Mouse (Mus musculus): ENCODE measurements around the gene Rasal1. TPM values are rescaled to one million over a fixed set of nuclear protein-coding genes. Genes with fewer than 3 reads are reported as not detected.
A peak's percentile ranks its signal among the peaks of the same experiment; 100 is the strongest.

Gene Rasal1
- polyA plus RNA-seq, 1 experiment from 2014 or later, result 1.9 TPM

- 78% methylated on average over 3 of the region's 3 CpGs for WGBS
- ATAC-seq, result no peak
- no peak overlapping the region for H3K9ac ChIP-seq (ENCODE audit: low read depth, low read length)
These were observed 41.3 kb upstream of the Rasal1 start for GRCm38 (mm10) chr5:120607335-120607734.

GRCm38 (mm10) chr5:120609246-120609775 is 39.3 kb upstream of the Rasal1 start:
- no peak for ATAC-seq
- WGBS, result 79% methylated on average over 16 of the region's 16 CpGs
- Histone ChIP-seq H3K36me3 (ENCODE audit: control insufficient read depth, insufficient read depth, low read length) (no peaks in the 10 kb centered on the region), H3K9ac (ENCODE audit: low read depth, low read length) (no peak overlapping the region; the same call in 1 of the 2 replicates), H3K27ac (ENCODE audit: low read depth, low read length) (no peak overlapping the region), H3K4me1 (ENCODE audit: control insufficient read depth, insufficient read depth, low read depth, low read length) (peaks cover 22% of the 10 kb centered on the region), H3K9me3 (ENCODE audit: control insufficient read depth, low read length) (no peaks in the 10 kb centered on the region), H3K27me3 (replicated peaks; ENCODE audit: control insufficient read depth, insufficient read depth, low read length) (no peaks in the 10 kb centered on the region), H3K4me2 (ENCODE audit: low read length) (no peak overlapping the region), H3K4me3 (ENCODE audit: low read length) (no peak overlapping the region)

More at GRCm38 (mm10) chr5:120607335-120607734, 41.3 kb upstream of the Rasal1 start:
- Histone ChIP-seq H3K27me3 (replicated peaks; ENCODE audit: control insufficient read depth, insufficient read depth, low read length) (no peaks in the 10 kb centered on the region), H3K9me3 (ENCODE audit: control insufficient read depth, low read length) (no peaks in the 10 kb centered on the region), H3K36me3 (ENCODE audit: control insufficient read depth, insufficient read depth, low read length) (no peaks in the 10 kb centered on the region), H3K4me1 (ENCODE audit: control insufficient read depth, insufficient read depth, low read depth, low read length) (peaks cover 16% of the 10 kb centered on the region), H3K4me2 (ENCODE audit: low read length) (no peak overlapping the region), H3K4me3 (ENCODE audit: low read length) (no peak overlapping the region), H3K27ac (ENCODE audit: low read depth, low read length) (no peak overlapping the region)

- no peak for ATAC-seq
- H3K4me2 ChIP-seq (ENCODE audit: low read length), result peak overlapping the region; percentile 60
- no peak overlapping the region for H3K27ac ChIP-seq (ENCODE audit: low read depth, low read length)
- no peaks in the 10 kb centered on the region for H3K36me3 ChIP-seq (ENCODE audit: control insufficient read depth, insufficient read depth, low read length)
- peaks cover 17% of the 10 kb centered on the region for H3K4me1 ChIP-seq (ENCODE audit: control insufficient read depth, insufficient read depth, low read depth, low read length)
- WGBS, result 96% methylated on average over 5 of the region's 5 CpGs
- no peak overlapping the region for H3K9ac ChIP-seq (ENCODE audit: low read depth, low read length)
- no peaks in the 10 kb centered on the region for H3K9me3 ChIP-seq (ENCODE audit: control insufficient read depth, low read length)
- H3K27me3 ChIP-seq (replicated peaks; ENCODE audit: control insufficient read depth, insufficient read depth, low read length), result no peaks in the 10 kb centered on the region
- H3K4me3 ChIP-seq (ENCODE audit: low read length), result no peak overlapping the region; the same call in 1 of the 2 replicates
These were observed 37.7 kb upstream of the Rasal1 start for GRCm38 (mm10) chr5:120610906-120611305.

GRCm38 (mm10) chr5:120611416-120611815 is 37.2 kb upstream of the Rasal1 start:
- H3K27me3 ChIP-seq (replicated peaks; ENCODE audit: control insufficient read depth, insufficient read depth, low read length), result no peaks in the 10 kb centered on the region
- H3K36me3 ChIP-seq (ENCODE audit: control insufficient read depth, insufficient read depth, low read length), result no peaks in the 10 kb centered on the region
- peak overlapping the region; percentile 60 for H3K4me2 ChIP-seq (ENCODE audit: low read length)
- H3K27ac ChIP-seq (ENCODE audit: low read depth, low read length), result no peak overlapping the region
- 46% methylated on average over 8 of the region's 8 CpGs for WGBS
- H3K4me3 ChIP-seq (ENCODE audit: low read length), result peak overlapping the region; percentile 84
- peak overlapping the region; percentile 63 for H3K9ac ChIP-seq (ENCODE audit: low read depth, low read length)
- ATAC-seq, result no peak
- H3K4me1 ChIP-seq (ENCODE audit: control insufficient read depth, insufficient read depth, low read depth, low read length), result peaks cover 17% of the 10 kb centered on the region
- no peaks in the 10 kb centered on the region for H3K9me3 ChIP-seq (ENCODE audit: control insufficient read depth, low read length)

GRCm38 (mm10) chr5:120612442-120612821 is 36.2 kb upstream of the Rasal1 start, which contains the start of the genes Rita1 and Ddx54:
Gene Rita1, minus strand, starts transcription at chr5:120612589.
Gene Ddx54, plus strand, starts transcription at chr5:120612739.
- Histone ChIP-seq H3K4me3 (ENCODE audit: low read length) (peak within 1 kb of the TSS; percentile 84), H3K36me3 (ENCODE audit: control insufficient read depth, insufficient read depth, low read length) (peaks cover 5% of the 10 kb centered on the region; the same call in 1 of the 2 replicates), H3K4me1 (ENCODE audit: control insufficient read depth, insufficient read depth, low read depth, low read length) (peaks cover 17% of the 10 kb centered on the region), H3K9ac (ENCODE audit: low read depth, low read length) (peak within 1 kb of the TSS; percentile 78), H3K4me2 (ENCODE audit: low read length) (peak within 1 kb of the TSS; percentile 90), H3K27ac (ENCODE audit: low read depth, low read length) (peak within 1 kb of the TSS; percentile 91), H3K9me3 (ENCODE audit: control insufficient read depth, low read length) (no peaks in the 10 kb centered on the region), H3K27me3 (replicated peaks; ENCODE audit: control insufficient read depth, insufficient read depth, low read length) (no peaks in the 10 kb centered on the region)
- peak; percentile 83 for ATAC-seq
- 0% methylated on average over 22 of the region's 22 CpGs for WGBS

GRCm38 (mm10) chr5:120612822-120613604 is 35.6 kb upstream of the Rasal1 start:
- WGBS, result under 1% methylated on average over 69 of the region's 69 CpGs
- peak overlapping the region; percentile 84 for H3K4me3 ChIP-seq (ENCODE audit: low read length)
- H3K9me3 ChIP-seq (ENCODE audit: control insufficient read depth, low read length), result no peaks in the 10 kb centered on the region
- H3K4me1 ChIP-seq (ENCODE audit: control insufficient read depth, insufficient read depth, low read depth, low read length), result peaks cover 17% of the 10 kb centered on the region
- H3K27ac ChIP-seq (ENCODE audit: low read depth, low read length), result peak overlapping the region; percentile 91
- no peaks in the 10 kb centered on the region for H3K27me3 ChIP-seq (replicated peaks; ENCODE audit: control insufficient read depth, insufficient read depth, low read length)
- ATAC-seq, result peak; percentile 94
- H3K4me2 ChIP-seq (ENCODE audit: low read length), result peak overlapping the region; percentile 90
- peaks cover 8% of the 10 kb centered on the region for H3K36me3 ChIP-seq (ENCODE audit: control insufficient read depth, insufficient read depth, low read length)
- H3K9ac ChIP-seq (ENCODE audit: low read depth, low read length), result peak overlapping the region; percentile 78

- peaks cover 28% of the 10 kb centered on the region for H3K36me3 ChIP-seq (ENCODE audit: control insufficient read depth, insufficient read depth, low read length)
- no peak for ATAC-seq
- no peak overlapping the region for H3K4me3 ChIP-seq (ENCODE audit: low read length)
- no peak overlapping the region for H3K4me2 ChIP-seq (ENCODE audit: low read length)
- H3K9me3 ChIP-seq (ENCODE audit: control insufficient read depth, low read length), result no peaks in the 10 kb centered on the region
- WGBS, result 95% methylated on average over 4 of the region's 4 CpGs
- H3K4me1 ChIP-seq (ENCODE audit: control insufficient read depth, insufficient read depth, low read depth, low read length), result peaks cover 13% of the 10 kb centered on the region
- no peaks in the 10 kb centered on the region for H3K27me3 ChIP-seq (replicated peaks; ENCODE audit: control insufficient read depth, insufficient read depth, low read length)
- H3K9ac ChIP-seq (ENCODE audit: low read depth, low read length), result no peak overlapping the region
- no peak overlapping the region for H3K27ac ChIP-seq (ENCODE audit: low read depth, low read length)
These were observed 32.7 kb upstream of the Rasal1 start for GRCm38 (mm10) chr5:120615903-120616302.

- no peak overlapping the region for H3K4me2 ChIP-seq (ENCODE audit: low read length)
- no peak for ATAC-seq
- peaks cover 4% of the 10 kb centered on the region for H3K4me1 ChIP-seq (ENCODE audit: control insufficient read depth, insufficient read depth, low read depth, low read length)
- H3K27me3 ChIP-seq (replicated peaks; ENCODE audit: control insufficient read depth, insufficient read depth, low read length), result no peaks in the 10 kb centered on the region
- H3K36me3 ChIP-seq (ENCODE audit: control insufficient read depth, insufficient read depth, low read length), result peaks cover 40% of the 10 kb centered on the region
- 88% methylated on average over 12 of the region's 12 CpGs for WGBS
- no peaks in the 10 kb centered on the region for H3K9me3 ChIP-seq (ENCODE audit: control insufficient read depth, low read length)
- H3K9ac ChIP-seq (ENCODE audit: low read depth, low read length), result no peak overlapping the region
- H3K4me3 ChIP-seq (ENCODE audit: low read length), result no peak overlapping the region
- H3K27ac ChIP-seq (ENCODE audit: low read depth, low read length), result no peak overlapping the region
These were observed 29.8 kb upstream of the Rasal1 start for GRCm38 (mm10) chr5:120618778-120619177.

GRCm38 (mm10) chr5:120619201-120619600 is 29.4 kb upstream of the Rasal1 start:
- no peak overlapping the region for H3K27ac ChIP-seq (ENCODE audit: low read depth, low read length)
- 18% methylated on average over 5 of the region's 5 CpGs for WGBS
- ATAC-seq, result no peak
- H3K4me1 ChIP-seq (ENCODE audit: control insufficient read depth, insufficient read depth, low read depth, low read length), result peaks cover under 1% of the 10 kb centered on the region; the same call in 1 of the 2 replicates
- H3K27me3 ChIP-seq (replicated peaks; ENCODE audit: control insufficient read depth, insufficient read depth, low read length), result no peaks in the 10 kb centered on the region
- H3K9ac ChIP-seq (ENCODE audit: low read depth, low read length), result no peak overlapping the region
- peaks cover 45% of the 10 kb centered on the region for H3K36me3 ChIP-seq (ENCODE audit: control insufficient read depth, insufficient read depth, low read length)
- no peaks in the 10 kb centered on the region for H3K9me3 ChIP-seq (ENCODE audit: control insufficient read depth, low read length)
- no peak overlapping the region for H3K4me2 ChIP-seq (ENCODE audit: low read length)
- H3K4me3 ChIP-seq (ENCODE audit: low read length), result no peak overlapping the region

Measured in hindbrain, embryonic 16.5 days (tissue).